Mouse (Mus musculus): ENCODE measurements around the gene Taf9. TPM values are rescaled to one million over a fixed set of nuclear protein-coding genes. Genes with fewer than 3 reads are reported as not detected.
A peak's percentile ranks its signal among the peaks of the same experiment; 100 is the strongest.

The Taf9 gene
- total and polyA plus RNA-seq, 2 experiments from 2014 or later, result 1.8 to 10.5 TPM

GRCm38 (mm10) chr13:100675936-100676635 lies 24.7 kb downstream of the Taf9 start:
- ATAC-seq (ENCODE audit: insufficient read depth, low read depth), result no peak
- Histone ChIP-seq H3K4me1 (ENCODE audit: control insufficient read depth, insufficient read depth) (no peaks in the 10 kb centered on the region), H3K27me3 (ENCODE audit: control insufficient read depth, insufficient read depth, low read length) (no peaks in the 10 kb centered on the region), H3K9me3 (replicated peaks; ENCODE audit: control insufficient read depth, low read length) (no peaks in the 10 kb centered on the region), H3K4me3 (ENCODE audit: low read depth, low read length) (no peak overlapping the region), H3K36me3 (replicated peaks; ENCODE audit: control insufficient read depth, insufficient read depth, low read length) (no peaks in the 10 kb centered on the region), H3K4me2 (ENCODE audit: low read depth, low read length) (no peak overlapping the region), H3K27ac (ENCODE audit: low read depth) (no peak overlapping the region), H3K9ac (replicated peaks; ENCODE audit: low read depth, low read length) (no peak overlapping the region)
- no peak for TF ChIP-seq CTCF (IDR thresholded peaks at IDR 0.05; ENCODE audit: low read depth)
- no peak for TF ChIP-seq EP300 (IDR thresholded peaks at IDR 0.05; ENCODE audit: low read depth)
- 77% methylated on average over 15 of the region's 15 CpGs for WGBS
- no peak for DNase-seq (ENCODE audit: low spot score)

GRCm38 (mm10) chr13:100681615-100682014 lies 30.2 kb downstream of the Taf9 start:
- Histone ChIP-seq H3K27me3 (ENCODE audit: control insufficient read depth, insufficient read depth, low read length) (no peaks in the 10 kb centered on the region), H3K4me3 (ENCODE audit: low read depth, low read length) (no peak overlapping the region), H3K36me3 (replicated peaks; ENCODE audit: control insufficient read depth, insufficient read depth, low read length) (no peaks in the 10 kb centered on the region), H3K9me3 (replicated peaks; ENCODE audit: control insufficient read depth, low read length) (no peaks in the 10 kb centered on the region), H3K27ac (ENCODE audit: low read depth) (no peak overlapping the region), H3K4me1 (ENCODE audit: control insufficient read depth, insufficient read depth) (no peaks in the 10 kb centered on the region), H3K4me2 (ENCODE audit: low read depth, low read length) (no peak overlapping the region), H3K9ac (replicated peaks; ENCODE audit: low read depth, low read length) (no peak overlapping the region)
- 80% methylated on average over 8 of the region's 8 CpGs for WGBS
- TF ChIP-seq CTCF (IDR thresholded peaks at IDR 0.05; ENCODE audit: low read depth) (no peak), EP300 (IDR thresholded peaks at IDR 0.05; ENCODE audit: low read depth) (no peak)
- DNase-seq (ENCODE audit: low spot score) (no peak), ATAC-seq (ENCODE audit: insufficient read depth, low read depth) (no peak)

- Histone ChIP-seq H3K4me1 (ENCODE audit: control insufficient read depth, insufficient read depth) (no peaks in the 10 kb centered on the region), H3K4me3 (ENCODE audit: low read depth, low read length) (no peak overlapping the region), H3K27ac (ENCODE audit: low read depth) (no peak overlapping the region), H3K36me3 (replicated peaks; ENCODE audit: control insufficient read depth, insufficient read depth, low read length) (no peaks in the 10 kb centered on the region), H3K9me3 (replicated peaks; ENCODE audit: control insufficient read depth, low read length) (no peaks in the 10 kb centered on the region), H3K4me2 (ENCODE audit: low read depth, low read length) (no peak overlapping the region), H3K27me3 (ENCODE audit: control insufficient read depth, insufficient read depth, low read length) (no peaks in the 10 kb centered on the region), H3K9ac (replicated peaks; ENCODE audit: low read depth, low read length) (no peak overlapping the region)
- WGBS, result 81% methylated on average over 2 of the region's 2 CpGs
- DNase-seq (ENCODE audit: low spot score) (no peak), ATAC-seq (ENCODE audit: insufficient read depth, low read depth) (no peak)
- no peak for TF ChIP-seq CTCF (IDR thresholded peaks at IDR 0.05; ENCODE audit: low read depth)
- no peak for TF ChIP-seq EP300 (IDR thresholded peaks at IDR 0.05; ENCODE audit: low read depth)
These were observed 31.5 kb downstream of the Taf9 start for GRCm38 (mm10) chr13:100682837-100683236.

GRCm38 (mm10) chr13:100684355-100684754 lies 33.0 kb downstream of the Taf9 start:
- DNase-seq (ENCODE audit: low spot score) (no peak), ATAC-seq (ENCODE audit: insufficient read depth, low read depth) (no peak)
- TF ChIP-seq CTCF (IDR thresholded peaks at IDR 0.05; ENCODE audit: low read depth) (peak; percentile 28; the same call in 1 of the 2 replicates), EP300 (IDR thresholded peaks at IDR 0.05; ENCODE audit: low read depth) (no peak)
- Histone ChIP-seq H3K9me3 (replicated peaks; ENCODE audit: control insufficient read depth, low read length) (no peaks in the 10 kb centered on the region), H3K36me3 (replicated peaks; ENCODE audit: control insufficient read depth, insufficient read depth, low read length) (no peaks in the 10 kb centered on the region), H3K4me2 (ENCODE audit: low read depth, low read length) (no peak overlapping the region), H3K4me3 (ENCODE audit: low read depth, low read length) (no peak overlapping the region), H3K27ac (ENCODE audit: low read depth) (no peak overlapping the region), H3K4me1 (ENCODE audit: control insufficient read depth, insufficient read depth) (no peaks in the 10 kb centered on the region), H3K9ac (replicated peaks; ENCODE audit: low read depth, low read length) (no peak overlapping the region), H3K27me3 (ENCODE audit: control insufficient read depth, insufficient read depth, low read length) (no peaks in the 10 kb centered on the region)
- WGBS, result 71% methylated on average over 2 of the region's 2 CpGs

- DNase-seq (ENCODE audit: low spot score) (no peak), ATAC-seq (ENCODE audit: insufficient read depth, low read depth) (no peak)
- no peak overlapping the region for H3K4me3 ChIP-seq (ENCODE audit: low read depth, low read length)
- no peaks in the 10 kb centered on the region for H3K9me3 ChIP-seq (replicated peaks; ENCODE audit: control insufficient read depth, low read length)
- no peaks in the 10 kb centered on the region for H3K27me3 ChIP-seq (ENCODE audit: control insufficient read depth, insufficient read depth, low read length)
- 0 out of 2 replicates have a peak, but pooled peaks cover 4% of the 10 kb centered on the region for H3K36me3 ChIP-seq (replicated peaks; ENCODE audit: control insufficient read depth, insufficient read depth, low read length)
- no peak overlapping the region for H3K9ac ChIP-seq (replicated peaks; ENCODE audit: low read depth, low read length)
- no peak overlapping the region for H3K27ac ChIP-seq (ENCODE audit: low read depth)
- TF ChIP-seq CTCF (IDR thresholded peaks at IDR 0.05; ENCODE audit: low read depth), result no peak
- TF ChIP-seq EP300 (IDR thresholded peaks at IDR 0.05; ENCODE audit: low read depth), result no peak
- WGBS, result 62% methylated on average over 7 of the region's 7 CpGs
- no peak overlapping the region for H3K4me2 ChIP-seq (ENCODE audit: low read depth, low read length)
- H3K4me1 ChIP-seq (ENCODE audit: control insufficient read depth, insufficient read depth), result no peaks in the 10 kb centered on the region
These were observed 36.1 kb downstream of the Taf9 start for GRCm38 (mm10) chr13:100687513-100687912.

GRCm38 (mm10) chr13:100697541-100697940 lies 46.2 kb downstream of the Taf9 start:
- no peak overlapping the region for H3K9ac ChIP-seq (replicated peaks; ENCODE audit: low read depth, low read length)
- H3K27ac ChIP-seq (ENCODE audit: low read depth), result no peak overlapping the region
- no peak overlapping the region for H3K4me2 ChIP-seq (ENCODE audit: low read depth, low read length)
- no peak overlapping the region for H3K4me3 ChIP-seq (ENCODE audit: low read depth, low read length)
- TF ChIP-seq EP300 (IDR thresholded peaks at IDR 0.05; ENCODE audit: low read depth) (no peak), CTCF (IDR thresholded peaks at IDR 0.05; ENCODE audit: low read depth) (no peak)
- no peaks in the 10 kb centered on the region for H3K9me3 ChIP-seq (replicated peaks; ENCODE audit: control insufficient read depth, low read length)
- WGBS, result 85% methylated on average over 3 of the region's 3 CpGs
- H3K36me3 ChIP-seq (replicated peaks; ENCODE audit: control insufficient read depth, insufficient read depth, low read length), result peaks cover 44% of the 10 kb centered on the region
- H3K27me3 ChIP-seq (ENCODE audit: control insufficient read depth, insufficient read depth, low read length), result no peaks in the 10 kb centered on the region
- DNase-seq (ENCODE audit: low spot score) (no peak), ATAC-seq (ENCODE audit: insufficient read depth, low read depth) (no peak)
- no peaks in the 10 kb centered on the region for H3K4me1 ChIP-seq (ENCODE audit: control insufficient read depth, insufficient read depth)

Data from heart, postnatal 0 days (tissue).